Mouse (Mus musculus) intestine, embryonic 16.5 days (tissue): ENCODE results near the gene Kbtbd7. TPM values are rescaled to one million over a fixed set of nuclear protein-coding genes. Genes with fewer than 3 reads are reported as not detected.

Experiments
- ATAC-seq: fragments of 200-750 bp; cut with Nextera tagmentation; 2 replicates; pipeline ENCODE4 v1.8.0; 2017; ENCODE audit warnings: moderate TSS enrichment, moderate library complexity
- H3K27ac ChIP-seq: fragments of 300-500 bp; sonication (generic); 2 replicates; pipeline ENCODE4 v1.5.1; 2014; ENCODE audit warnings: mild to moderate bottlenecking, low read length
- H3K27me3 ChIP-seq: fragments of 300-500 bp; sonication (generic); replicated peaks from 2 replicates; pipeline ENCODE4 v1.6.1; 2014; ENCODE audit warnings: low read length, control low read depth, mixed read lengths; ENCODE audit not compliant: control insufficient read depth, insufficient read depth
- H3K36me3 ChIP-seq: fragments of 300-500 bp; sonication (generic); 2 replicates; pipeline ENCODE4 v1.6.1; 2014; ENCODE audit warnings: low read length, control low read depth; ENCODE audit not compliant: control insufficient read depth, insufficient read depth
- H3K4me1 ChIP-seq: fragments of 300-500 bp; sonication (generic); 2 replicates; pipeline ENCODE4 v1.6.1; 2014; ENCODE audit warnings: low read length, control low read depth, mixed read lengths; ENCODE audit not compliant: control insufficient read depth, insufficient read depth
- H3K4me2 ChIP-seq: fragments of 300-500 bp; sonication (generic); 2 replicates; pipeline ENCODE4 v1.6.1; 2014; ENCODE audit warnings: low read depth, low read length, control low read depth
- H3K4me3 ChIP-seq: fragments of 300-500 bp; sonication (generic); 2 replicates; pipeline ENCODE4 v1.5.1; 2014; ENCODE audit warnings: mild to moderate bottlenecking, low read length
- H3K9ac ChIP-seq: fragments of 300-500 bp; sonication (generic); 2 replicates; pipeline ENCODE4 v1.6.1; 2014; ENCODE audit warnings: low read depth, low read length
- H3K9me3 ChIP-seq: fragments of 300-500 bp; sonication (generic); 2 replicates; pipeline ENCODE4 v1.6.1; 2016; ENCODE audit warnings: low read length, control low read depth; ENCODE audit not compliant: control insufficient read depth
- WGBS: fragments of 180-500 bp; shearing (Covaris S2); extraction: QIAGEN DNeasy Blood & Tissue Kit; methylation state at CpG from one replicate; pipeline ENCODE4 v1.1.7; 2014; 5-methylcytosine and 5-hydroxymethylcytosine counted together
- polyA plus RNA-seq: library from polyadenylated mRNA; unstranded; fragments of >200 nt; fragmentation: Nextera tagmentation; extraction: Ambion mirVana; gene quantifications from 2 replicates; pipeline ENCODE4 v1.2.1, GENCODE M21; 2015

The Kbtbd7 gene
- polyA plus RNA-seq, 1 experiment from 2014 or later: 6.2 TPM

DNA sequence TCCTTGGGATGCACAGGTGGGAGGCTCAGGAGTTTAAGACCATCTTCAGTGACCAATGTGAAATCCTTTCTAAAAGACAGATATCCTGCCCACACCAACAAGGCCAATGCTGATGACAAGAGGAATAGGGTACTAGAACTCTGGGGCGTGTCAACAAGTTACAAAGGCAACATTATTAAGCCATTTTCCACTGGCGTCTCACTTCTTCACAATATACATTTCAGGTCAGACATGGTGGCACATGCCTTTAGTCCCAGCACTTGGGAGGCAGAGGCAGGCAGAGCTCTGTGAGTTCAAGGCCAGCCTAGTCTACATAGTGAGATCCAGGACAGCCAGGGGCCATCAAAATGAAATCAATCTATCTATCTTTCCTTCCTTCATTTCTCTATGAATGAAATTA, 47.1 kb downstream of the Kbtbd7 start:
- Histone ChIP-seq H3K36me3 (peaks cover 10% of the 10 kb centered on the region; the same call in 1 of the 2 replicates), H3K9me3 (no peaks in the 10 kb centered on the region), H3K4me2 (no peak overlapping the region), H3K9ac (no peak overlapping the region), H3K27me3 (no peaks in the 10 kb centered on the region), H3K4me3 (no peak overlapping the region), H3K27ac (no peak overlapping the region), H3K4me1 (no peaks in the 10 kb centered on the region)
- no peak for ATAC-seq
- 90% methylated on average over 2 of the region's 2 CpGs for WGBS

Other genes with a start within 250 kb of the Kbtbd7 start
- gene Zfp957, start 179.1 kb upstream of the Kbtbd7 start, polyA plus RNA-seq: not detected in 2 replicates
- 39.4 and 46.2 TPM in 2 replicates for gene Rgcc, start 124.9 kb upstream of the Kbtbd7 start, polyA plus RNA-seq
- gene Naa16, start 35.7 kb upstream of the Kbtbd7 start, polyA plus RNA-seq: 29.6 and 33.0 TPM in 2 replicates
- gene Mtrf1, start 28.7 kb upstream of the Kbtbd7 start, polyA plus RNA-seq: 9.8 and 11.5 TPM in 2 replicates
- 1.5 and 1.8 TPM in 2 replicates for gene Kbtbd6, start 25.3 kb downstream of the Kbtbd7 start, polyA plus RNA-seq
- gene Elf1, start 54.7 kb downstream of the Kbtbd7 start, polyA plus RNA-seq: 21.9 and 22.2 TPM in 2 replicates
- 26.9 and 31.3 TPM in 2 replicates for gene Wbp4, start 55.0 kb downstream of the Kbtbd7 start, polyA plus RNA-seq
- 96.1 and 105 TPM in 2 replicates for gene Sugt1, start 161.2 kb downstream of the Kbtbd7 start, polyA plus RNA-seq
- gene Cnmd, start 235.7 kb downstream of the Kbtbd7 start, polyA plus RNA-seq: 0.15 and 0.22 TPM in 2 replicates